Mouse (Mus musculus) G1E (cell line): ENCODE results near the gene Iqsec3. TPM values are rescaled to one million over a fixed set of nuclear protein-coding genes. Genes with fewer than 3 reads are reported as not detected.

Source experiments
- ATAC-seq: 2 replicates; pipeline ENCODE4 v1.8.0; 2016; ENCODE audit warnings: mild to moderate bottlenecking; ENCODE audit not compliant: insufficient number of reproducible peaks, poor library complexity, low FRiP score, severe bottlenecking; ENCODE audit errors: extremely low read depth
- DNase-seq: peaks from one replicate; pipeline ENCODE4 v3.0.0; 2012; ENCODE audit warnings: low spot score
- H3K27me3 ChIP-seq: 2 replicates; pipeline ENCODE4 v1.6.1; 2012; ENCODE audit warnings: mild to moderate bottlenecking, low read length, inconsistent platforms; ENCODE audit not compliant: insufficient read depth
- H3K36me3 ChIP-seq: replicated peaks from 2 replicates; pipeline ENCODE3; 2012; ENCODE audit warnings: mild to moderate bottlenecking, inconsistent platforms
- H3K4me1 ChIP-seq: 2 replicates; pipeline ENCODE4 v1.6.1; 2012; ENCODE audit warnings: low read depth, low read length, inconsistent platforms, mixed read lengths; ENCODE audit not compliant: insufficient read depth
- H3K4me3 ChIP-seq: 2 replicates; pipeline ENCODE4 v1.5.1; 2012; ENCODE audit warnings: low read depth, mild to moderate bottlenecking, inconsistent platforms, low read length, moderate library complexity, mixed read lengths
- H3K9me3 ChIP-seq: replicated peaks from 2 replicates; pipeline ENCODE4 v1.6.1; 2012; ENCODE audit warnings: inconsistent platforms
- CTCF ChIP-seq: IDR thresholded peaks from 2 replicates; pipeline ENCODE4 v1.5.1; 2012; ENCODE audit warnings: low read depth, low read length, inconsistent platforms, mixed read lengths
- GATA1 ChIP-seq: IDR thresholded peaks from 2 replicates; pipeline ENCODE4 v1.6.1; 2012; ENCODE audit warnings: borderline replicate concordance, low read length, inconsistent platforms, mixed read lengths
- GATA2 ChIP-seq: IDR thresholded peaks from 2 replicates; pipeline ENCODE4 v1.6.1; 2012; ENCODE audit warnings: low read depth, low read length, inconsistent platforms, borderline replicate concordance
- POLR2AphosphoS5 ChIP-seq: IDR thresholded peaks from 2 replicates; pipeline ENCODE4 v1.6.1; 2012; ENCODE audit warnings: low read depth, low read length, inconsistent platforms; ENCODE audit not compliant: insufficient replicate concordance
- TAL1 ChIP-seq: conservative IDR thresholded peaks from 2 replicates; pipeline ENCODE4 v1.6.1; 2012; ENCODE audit warnings: low read depth, low read length, inconsistent platforms, mixed read lengths
- polyA plus RNA-seq: library from polyadenylated mRNA; stranded (reverse); fragments of >175 nt; gene quantifications from 2 replicates; pipeline ENCODE4 v1.2.3, GENCODE M21; 2012
- total RNA-seq, 2 experiments: library from RNA; stranded (forward) in 1 of 2; stranded (reverse) in 1 of 2; fragments of 200-1000 nt in 1 of 2; fragments of >200 nt in 1 of 2; fragmentation: Nextera tagmentation in 1 of 2; gene quantifications; 2 replicates each; pipeline ENCODE4 v1.2.3; 2014 to 2017

The Iqsec3 gene
- total and polyA plus RNA-seq, 3 experiments = 0.11 TPM; not detected in 2

DNA sequence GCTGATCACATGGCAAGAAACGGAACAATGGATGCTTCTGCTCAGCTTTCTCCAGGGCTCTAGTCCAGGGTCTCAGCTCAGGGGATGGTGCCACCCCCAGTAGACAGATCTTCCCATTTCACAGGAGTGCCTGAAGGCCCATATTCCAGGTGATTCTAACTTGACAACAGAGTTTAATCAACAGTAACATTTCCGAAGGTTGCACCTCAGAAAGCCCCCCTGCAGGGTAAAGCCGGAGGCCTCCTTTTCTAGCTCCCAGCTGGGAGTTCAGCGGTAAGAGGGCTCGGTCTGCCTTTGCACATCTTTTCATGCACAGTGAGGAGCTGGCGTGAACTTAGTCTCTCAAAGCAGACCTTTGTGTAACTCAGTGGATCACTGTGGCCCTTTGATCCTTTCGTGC is 22.1 kb upstream of the Iqsec3 start:
- H3K4me3 ChIP-seq = no peak overlapping the region
- no peak for DNase-seq
- H3K4me1 ChIP-seq = no peaks in the 10 kb centered on the region
- ATAC-seq = no peak
- peaks cover 4% of the 10 kb centered on the region; the same call in 1 of the 2 replicates for H3K9me3 ChIP-seq
- H3K27me3 ChIP-seq = no peaks in the 10 kb centered on the region
- no peaks in the 10 kb centered on the region for H3K36me3 ChIP-seq
- TF ChIP-seq GATA1 (no peak), CTCF (no peak), TAL1 (no peak), POLR2AphosphoS5 (no peak), GATA2 (no peak)

DNA sequence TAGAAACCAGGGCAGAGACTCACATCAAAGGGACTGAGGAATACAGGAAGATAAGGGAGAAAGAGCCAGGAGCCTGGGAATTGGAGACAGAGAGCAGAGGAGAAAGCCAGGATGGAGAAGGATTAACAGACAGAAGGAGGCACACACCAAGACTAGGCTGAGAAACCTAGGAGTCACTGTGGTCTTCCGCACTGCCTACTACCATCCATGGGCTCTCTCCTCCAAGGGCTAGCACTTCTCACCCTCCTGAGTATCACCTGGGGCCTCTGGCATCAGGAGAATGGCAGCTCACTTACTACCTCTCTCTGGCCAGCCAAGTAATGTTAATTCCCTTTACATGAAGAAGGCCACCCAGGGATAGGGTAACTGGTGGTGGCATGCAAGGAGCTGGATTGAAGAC is 21.5 kb upstream of the Iqsec3 start:
- no peak for ATAC-seq

GRCm38 (mm10) chr6:121494319-121494718 is 20.8 kb upstream of the Iqsec3 start:
- Histone ChIP-seq H3K4me1 (no peaks in the 10 kb centered on the region), H3K27me3 (no peaks in the 10 kb centered on the region), H3K36me3 (no peaks in the 10 kb centered on the region), H3K4me3 (no peak overlapping the region), H3K9me3 (no peaks in the 10 kb centered on the region; the same call in 1 of the 2 replicates)
- TF ChIP-seq POLR2AphosphoS5 (no peak), GATA1 (no peak)
- DNase-seq (no peak), ATAC-seq (no peak)

More for the DNA sequence above, 21.5 kb upstream of the Iqsec3 start:
- DNase-seq = no peak
- Histone ChIP-seq H3K9me3 (peaks cover 2% of the 10 kb centered on the region; the same call in 1 of the 2 replicates), H3K4me1 (no peaks in the 10 kb centered on the region), H3K27me3 (no peaks in the 10 kb centered on the region), H3K4me3 (no peak overlapping the region), H3K36me3 (no peaks in the 10 kb centered on the region)
- no peak for TF ChIP-seq GATA2

- TF ChIP-seq CTCF = no peak
- no peak for TF ChIP-seq GATA2
- no peak for TF ChIP-seq POLR2AphosphoS5
- no peak for TF ChIP-seq GATA1
- TF ChIP-seq TAL1 = no peak
Observed at GRCm38 (mm10) chr6:121491339-121491738, 17.9 kb upstream of the Iqsec3 start.

DNA sequence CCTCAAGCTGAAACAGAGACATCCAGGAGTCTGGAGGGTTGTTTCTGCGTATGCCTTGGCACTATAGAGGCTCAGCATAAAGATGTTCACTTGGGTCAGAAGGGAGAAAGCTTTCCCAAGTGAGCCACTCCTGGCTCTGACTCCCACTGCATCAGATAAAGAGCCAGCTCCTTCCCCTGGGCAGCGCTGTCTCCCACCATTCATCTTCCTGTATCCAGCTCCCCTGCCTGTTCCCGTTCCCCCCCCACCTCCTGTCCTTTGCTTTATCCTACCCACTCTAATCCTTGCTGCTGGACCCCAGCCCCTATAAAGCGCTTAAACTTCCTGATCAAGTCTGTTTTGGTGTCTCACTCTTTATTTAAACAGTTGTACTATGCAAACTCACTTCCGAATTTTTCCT is 1.2 kb downstream of the Iqsec3 start:
- H3K27me3 ChIP-seq = no peaks in the 10 kb centered on the region
- no peak for DNase-seq

More at GRCm38 (mm10) chr6:121491339-121491738, 17.9 kb upstream of the Iqsec3 start:
- H3K36me3 ChIP-seq = no peaks in the 10 kb centered on the region
- ATAC-seq (no peak), DNase-seq (no peak)
- no peaks in the 10 kb centered on the region for H3K27me3 ChIP-seq
- no peaks in the 10 kb centered on the region for H3K4me1 ChIP-seq
- H3K4me3 ChIP-seq = no peak overlapping the region
- peaks cover 4% of the 10 kb centered on the region; the same call in 1 of the 2 replicates for H3K9me3 ChIP-seq

DNA sequence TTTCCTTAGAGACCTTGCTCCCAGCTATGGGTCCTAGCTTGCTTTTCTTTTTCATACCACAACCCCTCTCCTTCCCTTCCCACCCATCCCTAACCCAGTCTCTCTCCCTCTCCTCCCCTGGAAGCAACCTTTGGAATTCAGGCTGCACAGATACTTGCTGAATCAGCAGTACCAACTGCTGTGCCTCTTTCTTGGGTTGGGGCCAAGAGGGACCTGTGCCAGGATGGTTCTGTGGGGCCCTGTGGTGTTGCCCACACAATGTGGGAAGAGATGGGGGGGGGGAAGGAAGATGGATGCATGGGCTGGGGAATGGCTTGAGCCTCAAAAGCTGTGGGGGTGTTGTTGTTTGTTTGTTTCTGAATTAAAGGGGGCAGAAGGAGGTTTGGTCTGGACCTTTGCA is 5.2 kb downstream of the Iqsec3 start:
- H3K4me3 ChIP-seq = no peak overlapping the region
- H3K27me3 ChIP-seq = no peaks in the 10 kb centered on the region
- DNase-seq = no peak
- peaks cover 32% of the 10 kb centered on the region for H3K9me3 ChIP-seq
- TF ChIP-seq POLR2AphosphoS5 (no peak), TAL1 (no peak), GATA1 (no peak), GATA2 (no peak), CTCF (no peak)
- no peaks in the 10 kb centered on the region for H3K4me1 ChIP-seq
- no peaks in the 10 kb centered on the region for H3K36me3 ChIP-seq
- ATAC-seq = no peak

More for the DNA sequence above, 1.2 kb downstream of the Iqsec3 start:
- Histone ChIP-seq H3K4me3 (no peak overlapping the region), H3K4me1 (no peaks in the 10 kb centered on the region), H3K36me3 (no peaks in the 10 kb centered on the region), H3K9me3 (peaks cover 21% of the 10 kb centered on the region)
- TF ChIP-seq TAL1 (no peak), GATA2 (no peak), CTCF (no peak), POLR2AphosphoS5 (no peak), GATA1 (no peak)
- ATAC-seq = no peak

- no peak overlapping the region for H3K4me3 ChIP-seq
- TF ChIP-seq GATA2 (no peak), CTCF (no peak), TAL1 (no peak), GATA1 (no peak), POLR2AphosphoS5 (no peak)
- ATAC-seq = no peak
Observed at GRCm38 (mm10) chr6:121462628-121463340, 10.7 kb downstream of the Iqsec3 start.

More at GRCm38 (mm10) chr6:121462628-121463340, 10.7 kb downstream of the Iqsec3 start:
- Histone ChIP-seq H3K27me3 (no peaks in the 10 kb centered on the region), H3K4me1 (no peaks in the 10 kb centered on the region), H3K36me3 (no peaks in the 10 kb centered on the region), H3K9me3 (peaks cover 30% of the 10 kb centered on the region)
- no peak for DNase-seq
